Mouse (Mus musculus) embryonic fibroblast, embryonic 13.5 days (primary cell): Measurements from ENCODE around the gene Tmem44. TPM values are rescaled to one million over a fixed set of nuclear protein-coding genes. Genes with fewer than 3 reads are reported as not detected.

Experiments
- H3K27ac ChIP-seq: 2 replicates; pipeline ENCODE4 v1.5.1; 2012; ENCODE audit warnings: low read length, control low read depth, inconsistent platforms; ENCODE audit not compliant: insufficient read depth
- H3K4me1 ChIP-seq: 2 replicates; pipeline ENCODE4 v1.6.1; 2011; ENCODE audit warnings: low read length; ENCODE audit not compliant: control insufficient read depth, insufficient read depth
- H3K4me3 ChIP-seq: 2 replicates; pipeline ENCODE4 v1.5.1; 2011; ENCODE audit warnings: mild to moderate bottlenecking, control low read depth, low read length; ENCODE audit not compliant: insufficient read depth
- CTCF ChIP-seq: IDR thresholded peaks from 2 replicates; pipeline ENCODE4 v1.5.1; 2011; ENCODE audit warnings: mild to moderate bottlenecking, control low read depth, low read length, moderate library complexity, borderline replicate concordance; ENCODE audit not compliant: insufficient read depth
- POLR2A ChIP-seq: IDR thresholded peaks from 2 replicates; pipeline ENCODE4 v1.6.1; 2011; ENCODE audit warnings: low read depth, mild to moderate bottlenecking, control low read depth, low read length, moderate library complexity
- polyA plus RNA-seq: library from polyadenylated mRNA; stranded (reverse); fragments of >200 nt; gene quantifications from 2 replicates; pipeline ENCODE4 v1.2.4, GENCODE M21; 2011; ENCODE audit warnings: low read depth; ENCODE audit not compliant: missing spikeins, insufficient read length

Gene Tmem44
- polyA plus RNA-seq, 1 experiment: 8.0 TPM

DNA sequence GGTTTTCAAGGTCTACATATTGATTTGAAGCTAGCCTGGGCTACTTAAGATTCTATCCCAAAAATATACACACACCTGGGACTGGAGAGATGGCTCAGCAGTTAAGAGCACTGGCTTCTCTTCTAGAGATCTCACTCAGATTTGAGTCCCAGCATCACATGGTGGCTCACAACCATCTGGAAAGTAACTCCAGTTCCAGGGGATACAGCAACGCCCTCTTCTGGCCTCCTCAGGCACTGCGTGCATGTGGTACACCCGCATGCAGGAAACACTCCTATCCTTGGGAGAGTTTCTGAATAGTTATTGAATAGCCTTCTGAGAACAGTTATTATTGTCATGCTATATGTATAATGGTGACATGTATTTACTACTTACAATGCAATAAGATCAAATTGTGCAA, 29.5 kb downstream of the Tmem44 start:
- Histone ChIP-seq H3K4me1 (peaks cover 17% of the 10 kb centered on the region), H3K4me3 (no peak overlapping the region), H3K27ac (no peak overlapping the region)
- TF ChIP-seq POLR2A (no peak), CTCF (no peak)

DNA sequence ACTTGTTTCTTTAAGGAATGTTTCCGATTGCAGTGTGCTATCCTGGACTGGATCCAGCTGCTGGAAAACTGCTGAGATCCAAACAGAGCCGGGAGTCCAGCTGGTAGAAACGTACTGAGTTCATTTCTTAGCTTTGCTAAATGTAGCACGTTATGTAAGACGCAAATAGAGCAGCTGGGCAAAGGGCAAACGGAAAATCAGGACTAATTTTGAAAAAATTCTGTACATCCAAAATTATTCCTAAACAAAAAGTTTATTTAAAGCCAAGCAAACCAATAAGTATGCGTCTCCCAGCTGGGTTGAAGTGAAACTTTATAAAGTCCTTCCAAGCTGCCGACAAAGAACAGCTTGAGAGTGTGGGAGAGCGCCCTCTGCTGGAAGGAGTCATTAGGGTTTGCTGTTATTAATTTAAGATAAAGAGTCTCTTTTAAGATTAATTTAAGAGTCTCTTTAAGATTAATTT, 30.2 kb downstream of the Tmem44 start:
- peak; percentile 49; the same call in 1 of the 2 replicates for TF ChIP-seq CTCF
- no peak for TF ChIP-seq POLR2A
- peak overlapping the region; percentile 35 for H3K27ac ChIP-seq

DNA sequence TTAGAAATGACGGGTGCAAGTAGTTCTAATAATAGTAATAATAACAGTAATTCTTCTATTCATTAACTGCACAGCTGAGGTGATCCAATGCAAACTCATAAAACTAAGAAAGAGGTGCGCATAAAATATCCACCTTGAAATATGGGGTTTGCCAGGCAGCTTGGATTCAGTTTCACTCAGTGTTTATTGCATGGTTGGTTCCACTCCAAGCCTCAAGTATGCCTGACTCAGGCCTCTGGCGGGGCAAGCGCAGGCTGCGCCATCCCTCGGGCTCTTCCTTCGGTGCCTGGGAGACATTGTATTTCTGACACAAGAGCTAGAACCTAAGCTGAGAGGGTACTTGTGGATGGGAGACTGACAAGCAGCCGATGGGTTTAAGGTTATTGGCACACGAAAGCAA, 32.0 kb downstream of the Tmem44 start:
- H3K4me3 ChIP-seq: no peak overlapping the region
- TF ChIP-seq CTCF (no peak), POLR2A (no peak)
- H3K27ac ChIP-seq: peak overlapping the region; percentile 42
- peaks cover 25% of the 10 kb centered on the region for H3K4me1 ChIP-seq

More for the DNA sequence above, 30.2 kb downstream of the Tmem44 start:
- peaks cover 17% of the 10 kb centered on the region for H3K4me1 ChIP-seq
- H3K4me3 ChIP-seq: peak overlapping the region; percentile 2; the same call in 1 of the 2 replicates

DNA sequence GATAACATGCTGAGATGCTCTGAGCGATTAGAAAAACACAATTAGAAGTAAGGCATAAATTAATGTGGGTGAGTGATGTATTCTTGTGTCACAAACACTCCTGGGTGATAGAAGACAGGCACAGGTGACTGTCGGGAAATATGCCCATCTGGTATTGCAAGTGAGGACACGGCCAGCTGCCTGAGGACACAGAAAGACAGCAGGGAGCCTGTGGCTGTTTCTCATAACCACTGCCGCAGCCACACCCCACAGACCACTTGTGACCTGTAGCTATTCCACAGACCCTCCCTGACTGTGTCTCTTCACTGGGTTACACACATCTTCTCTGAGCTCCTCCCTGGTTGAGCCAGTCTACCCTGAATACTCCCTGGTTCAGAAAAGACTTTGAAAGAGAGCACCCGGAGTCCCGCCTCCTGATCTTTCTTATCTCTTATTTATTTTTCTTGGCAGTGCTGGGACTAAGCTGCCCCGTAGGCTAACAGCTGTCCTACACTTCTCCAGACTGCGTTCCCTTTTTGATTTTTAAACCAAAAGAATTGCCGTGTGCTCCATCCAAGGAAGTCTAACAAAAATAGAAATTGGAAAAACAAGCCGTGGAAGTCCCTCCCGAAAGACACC, 32.9 kb downstream of the Tmem44 start:
- no peak overlapping the region; the same call in 1 of the 2 replicates for H3K27ac ChIP-seq
- no peak for TF ChIP-seq CTCF
- TF ChIP-seq POLR2A: no peak
- peaks cover 25% of the 10 kb centered on the region for H3K4me1 ChIP-seq
- H3K4me3 ChIP-seq: no peak overlapping the region

DNA sequence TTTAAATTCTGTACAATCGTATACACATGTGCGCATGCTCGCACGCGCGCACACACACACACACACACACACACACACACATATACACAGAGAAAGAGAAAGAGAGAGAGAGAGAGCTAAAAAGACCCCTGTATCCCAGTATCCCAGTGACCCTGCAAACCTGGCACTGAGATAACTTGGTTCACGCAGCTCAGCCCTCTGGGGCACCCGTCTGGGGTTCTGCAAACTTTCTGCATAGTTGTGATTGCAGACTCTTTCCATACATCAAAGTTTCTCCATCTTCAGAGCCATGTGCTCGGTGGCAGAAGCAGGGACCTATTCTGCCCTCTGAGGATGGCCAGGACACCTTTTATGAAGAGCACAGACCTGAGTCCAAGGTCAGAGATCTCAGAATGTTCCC, 33.6 kb downstream of the Tmem44 start:
- Histone ChIP-seq H3K4me3 (no peak overlapping the region), H3K27ac (no peak overlapping the region), H3K4me1 (peaks cover 32% of the 10 kb centered on the region)
- TF ChIP-seq POLR2A: no peak
- no peak for TF ChIP-seq CTCF

DNA sequence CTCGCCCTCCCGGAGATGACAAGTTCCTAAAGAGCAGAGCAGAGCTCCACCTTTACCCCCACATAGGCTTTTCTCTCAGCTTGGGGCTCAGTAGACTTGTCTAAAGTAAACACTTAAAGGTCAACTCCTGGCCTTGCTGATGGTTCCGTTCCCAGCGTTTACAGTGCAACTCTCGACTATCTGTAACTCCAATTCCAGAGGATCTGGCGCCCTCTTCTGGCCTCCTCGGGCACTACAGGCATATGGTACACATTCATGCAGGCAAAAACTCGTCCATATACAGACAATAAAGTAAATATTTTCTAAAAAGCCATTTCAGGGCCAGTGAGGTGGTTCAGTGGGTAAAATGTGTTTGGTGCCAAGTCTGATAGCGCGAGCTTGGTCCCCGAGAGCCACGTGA, 35.2 kb downstream of the Tmem44 start:
- no peak overlapping the region for H3K27ac ChIP-seq
- H3K4me1 ChIP-seq: peaks cover 35% of the 10 kb centered on the region
- no peak for TF ChIP-seq CTCF
- TF ChIP-seq POLR2A: no peak
- no peak overlapping the region for H3K4me3 ChIP-seq

DNA sequence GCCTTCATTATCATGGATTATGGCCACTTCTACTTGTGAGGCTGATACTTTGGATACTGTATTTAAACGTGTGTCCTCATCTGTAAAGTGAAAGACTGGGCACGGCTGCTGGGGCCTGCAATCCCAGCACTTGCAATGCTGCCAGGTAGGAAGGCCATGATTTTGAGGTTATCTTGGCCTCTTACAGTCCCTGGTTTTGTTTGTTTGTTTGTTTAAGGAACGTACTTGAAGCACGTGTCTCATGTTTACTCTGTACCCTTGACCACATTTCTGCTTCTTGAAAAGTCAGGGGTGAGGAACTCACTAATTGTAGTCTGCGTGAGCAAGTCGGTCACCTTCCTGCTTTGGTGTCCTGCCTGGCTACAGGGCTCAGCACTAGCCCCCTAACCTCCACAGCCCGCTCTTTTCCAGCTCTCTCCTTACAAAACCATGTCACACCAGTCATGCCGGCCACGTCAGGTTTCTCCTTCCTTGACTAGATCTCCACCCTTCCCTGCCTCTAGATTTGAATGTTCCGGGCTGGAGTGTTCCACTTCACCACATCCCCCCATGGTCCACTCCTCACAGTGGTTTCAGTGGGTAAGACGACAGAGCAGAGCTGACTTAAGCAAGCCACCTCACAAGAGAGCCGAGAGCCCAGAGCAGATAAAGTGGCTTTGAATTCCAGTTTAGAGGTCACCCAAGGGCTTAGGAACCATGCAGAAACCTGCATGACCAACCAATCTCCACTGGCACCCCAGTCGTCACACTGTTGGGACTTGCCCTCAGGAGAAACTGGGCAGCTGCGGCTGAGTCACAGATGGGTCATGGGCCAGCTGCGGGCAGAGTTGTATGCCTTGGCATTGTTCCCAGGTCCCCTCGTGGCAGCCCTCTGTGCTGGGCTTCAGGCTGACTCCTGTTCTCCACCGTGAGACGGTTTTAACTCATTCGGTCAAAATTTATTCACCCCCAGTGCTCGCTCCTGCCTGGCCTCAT, 37.3 kb downstream of the Tmem44 start:
- peaks cover 27% of the 10 kb centered on the region for H3K4me1 ChIP-seq
- no peak overlapping the region for H3K4me3 ChIP-seq
- H3K27ac ChIP-seq: peak overlapping the region; percentile 56
- TF ChIP-seq CTCF (no peak), POLR2A (no peak)

DNA sequence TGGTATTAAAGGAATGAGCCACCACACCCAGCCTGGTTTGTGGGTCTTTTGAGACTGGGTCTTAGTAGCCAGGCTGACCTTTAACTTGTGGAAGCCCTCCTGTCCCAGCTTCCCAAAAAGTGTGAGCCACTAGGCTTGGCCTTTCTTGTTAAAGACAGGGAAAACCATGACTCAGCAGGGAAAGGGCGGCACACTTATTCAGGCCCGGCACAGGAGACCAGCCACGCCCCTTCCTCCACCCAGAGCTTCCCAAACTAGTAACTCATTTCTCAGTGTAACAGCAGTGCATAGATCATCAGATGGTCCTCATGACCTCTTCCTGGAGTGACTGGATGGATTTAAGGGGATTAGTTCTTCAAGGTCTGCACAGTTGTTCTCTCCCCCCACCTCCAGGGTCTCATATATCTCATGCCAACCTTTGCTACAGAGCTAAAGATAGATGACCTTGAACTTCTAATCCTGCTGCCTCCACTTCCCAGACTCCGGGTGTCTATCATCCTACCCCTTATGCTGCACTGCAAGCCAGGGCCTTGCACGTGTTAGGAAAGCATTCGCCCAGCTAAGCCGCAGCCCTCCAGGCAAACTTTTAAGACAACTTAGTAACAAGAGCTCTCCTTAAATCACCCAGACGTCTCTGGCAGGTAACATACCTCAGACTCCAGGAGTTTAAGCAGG, 38.1 kb downstream of the Tmem44 start:
- TF ChIP-seq CTCF (no peak), POLR2A (peak; percentile 51)
- Histone ChIP-seq H3K27ac (peak overlapping the region; percentile 63), H3K4me1 (peaks cover 18% of the 10 kb centered on the region), H3K4me3 (no peak overlapping the region)

DNA sequence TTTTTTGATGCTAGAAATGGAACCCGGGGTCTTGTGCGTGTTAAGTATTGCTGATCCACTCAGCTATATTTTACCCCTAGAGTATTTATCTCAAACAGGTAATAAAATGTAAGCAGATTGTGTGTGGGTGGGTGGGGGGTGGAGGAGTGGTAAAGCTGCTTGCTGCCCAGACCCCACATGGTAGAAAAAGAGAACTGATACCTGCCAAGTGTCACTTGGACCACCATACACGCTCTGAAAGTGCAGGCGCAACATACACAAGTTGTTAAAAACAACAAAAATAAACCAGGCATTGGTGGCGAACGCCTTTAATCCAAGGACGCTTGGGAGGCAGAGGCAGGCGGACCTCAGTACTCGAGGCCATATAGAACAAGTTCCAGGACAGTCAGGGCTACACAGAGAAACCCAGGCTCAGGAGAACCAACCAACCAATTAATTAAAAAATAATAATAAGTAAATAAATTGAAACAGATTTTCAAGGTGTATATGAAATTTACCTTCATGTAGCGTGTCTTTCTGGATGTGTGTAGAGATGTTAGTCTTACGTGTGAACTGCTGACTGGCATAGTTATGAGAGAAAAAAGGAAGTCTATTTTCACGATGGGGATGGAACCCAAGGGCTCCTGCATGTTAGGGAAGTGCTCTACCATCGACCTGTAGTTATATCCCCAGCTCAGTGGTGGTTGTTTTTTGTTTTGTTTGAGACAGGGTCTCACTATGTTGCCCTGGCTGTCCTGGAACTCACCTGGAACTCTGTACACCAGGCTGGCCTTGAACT, 38.9 kb downstream of the Tmem44 start:
- no peak; the same call in 1 of the 2 replicates for TF ChIP-seq POLR2A
- no peak for TF ChIP-seq CTCF
- Histone ChIP-seq H3K4me1 (peaks cover 18% of the 10 kb centered on the region), H3K27ac (peak overlapping the region; percentile 94), H3K4me3 (peak overlapping the region; percentile 50; the same call in 1 of the 2 replicates)
